Mouse (Mus musculus): Measurements from ENCODE around the gene Gcnt1. TPM values are rescaled to one million over a fixed set of nuclear protein-coding genes. Genes with fewer than 3 reads are reported as not detected.
A peak's percentile ranks its signal among the peaks of the same experiment; 100 is the strongest.

Gcnt1 gene
- total RNA-seq (2021), result under 1 TPM; 0.51 to 0.99 TPM
- long read RNA-seq, experiment 1, result 0 reads
- long read RNA-seq, experiment 2, result 0 reads

DNA sequence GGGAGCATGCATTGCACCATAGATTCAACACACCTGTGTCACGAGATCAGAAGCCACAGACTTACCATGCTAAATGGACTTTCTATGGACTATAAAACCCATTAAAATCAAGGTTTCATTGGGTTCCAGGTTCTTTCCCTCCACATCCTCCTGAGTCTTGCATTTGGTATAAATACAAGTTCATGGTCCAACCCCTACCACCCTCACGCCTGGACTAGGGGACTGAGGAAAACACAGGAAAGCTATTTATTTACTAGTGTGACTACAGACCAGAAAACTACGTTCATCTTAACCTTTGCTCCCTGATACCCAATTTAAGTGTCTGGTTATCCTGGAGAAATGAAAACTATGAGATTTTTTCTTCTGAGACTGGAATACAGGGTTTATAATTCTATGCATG lies at the start of gene Gcnt1:
Gene Gcnt1, minus strand, starts transcription at position 144 of the 400 bp plus-strand sequence.
- DNase-seq, result no peak

- no peak for DNase-seq
Observed at GRCm38 (mm10) chr19:17417855-17418254, 45.2 kb upstream of the Gcnt1 start.

DNA sequence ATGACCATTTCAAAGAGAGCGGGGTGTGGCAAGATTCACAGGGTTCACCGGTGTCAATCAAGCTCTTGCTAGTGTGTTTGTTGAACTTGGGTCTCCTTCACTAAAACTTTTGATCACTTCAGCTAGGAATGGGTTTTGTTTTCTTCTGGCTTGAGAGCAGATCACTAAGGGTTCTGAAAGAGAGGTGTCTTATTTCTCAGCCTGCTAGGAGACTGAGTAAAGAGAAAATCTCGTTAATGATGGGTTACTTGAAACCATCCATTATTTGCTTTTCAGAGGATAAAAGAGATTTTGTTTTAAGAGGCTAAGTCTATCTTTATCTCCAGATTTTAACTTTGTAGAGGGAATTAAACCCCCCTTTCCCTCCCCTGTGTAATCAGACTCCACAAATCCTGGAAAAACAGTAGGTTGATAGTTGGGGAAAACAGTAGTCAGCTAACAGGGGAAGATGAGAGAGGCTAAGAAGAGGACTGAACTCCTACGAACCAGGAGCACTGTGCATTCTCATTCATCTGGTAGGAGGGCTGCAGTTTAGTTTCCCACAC lies 40.3 kb upstream of the Gcnt1 start:
- no peak for DNase-seq

DNA sequence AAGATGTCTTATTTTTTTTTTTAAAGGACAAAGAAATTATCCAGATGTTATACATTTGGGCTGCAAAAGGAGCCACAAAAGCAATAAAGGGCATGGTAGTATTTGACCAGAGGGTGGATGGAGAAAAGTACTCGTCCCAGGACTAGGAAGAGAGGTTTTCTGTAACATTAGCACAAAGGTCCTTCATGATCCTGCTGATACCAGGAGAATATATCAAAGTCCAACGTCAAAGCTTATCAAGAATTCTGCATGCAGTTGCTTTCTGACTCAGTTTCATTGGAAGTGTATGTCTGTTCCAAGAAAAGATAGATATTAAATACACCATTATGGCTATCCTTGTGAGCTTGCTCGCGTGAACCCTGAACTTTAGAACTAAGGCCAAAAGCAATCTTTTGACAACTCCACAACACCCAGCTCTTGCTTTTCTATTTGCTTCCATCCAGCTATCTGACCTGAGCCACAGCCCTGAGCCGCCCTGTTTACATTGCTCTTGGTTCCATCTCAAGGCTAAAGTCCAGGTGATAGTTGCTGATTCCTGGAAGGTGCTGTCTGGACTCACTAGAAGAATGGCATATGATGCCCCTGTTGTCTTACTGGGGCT lies 37.9 kb upstream of the Gcnt1 start:
- DNase-seq, result no peak

DNA sequence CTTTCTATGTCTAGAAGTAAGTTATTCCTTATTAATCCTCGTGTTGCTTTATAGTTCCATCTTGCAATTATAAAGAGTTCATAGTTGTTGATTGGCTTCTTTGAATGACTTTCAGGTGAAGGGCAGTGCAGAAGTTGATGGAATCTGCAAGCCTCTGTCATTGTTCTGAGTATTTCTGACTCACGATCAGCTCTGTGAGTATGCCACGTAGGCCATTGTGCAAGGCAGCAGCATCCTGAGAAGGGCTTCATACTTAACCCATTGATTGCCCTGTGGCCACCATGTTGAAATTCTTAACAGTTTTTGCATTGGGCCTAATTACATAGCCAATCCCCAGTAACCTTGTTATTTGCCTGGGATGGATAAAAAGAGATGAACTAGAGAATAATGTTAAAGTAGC lies 36.7 kb upstream of the Gcnt1 start:
- no peak for DNase-seq

DNA sequence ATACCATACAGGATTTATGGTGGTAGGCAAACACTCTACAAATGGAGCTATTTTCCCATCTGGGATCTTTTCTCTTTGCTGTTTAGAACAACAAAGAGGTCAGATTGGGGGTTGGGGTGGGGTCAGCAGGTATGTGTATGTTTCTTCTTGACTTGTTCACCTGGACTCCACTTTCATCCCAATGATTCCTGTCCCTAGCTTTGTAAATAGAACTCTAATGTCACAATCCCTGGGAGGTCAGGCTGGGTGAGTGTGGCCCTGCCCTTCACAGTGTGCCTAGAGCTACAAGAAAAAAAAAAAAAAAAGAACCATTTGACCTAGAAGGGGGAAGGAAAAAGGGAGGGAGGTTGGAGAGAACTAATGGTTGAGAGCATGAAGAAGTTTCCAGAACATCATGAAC lies 35.9 kb upstream of the Gcnt1 start:
- no peak for DNase-seq

DNA sequence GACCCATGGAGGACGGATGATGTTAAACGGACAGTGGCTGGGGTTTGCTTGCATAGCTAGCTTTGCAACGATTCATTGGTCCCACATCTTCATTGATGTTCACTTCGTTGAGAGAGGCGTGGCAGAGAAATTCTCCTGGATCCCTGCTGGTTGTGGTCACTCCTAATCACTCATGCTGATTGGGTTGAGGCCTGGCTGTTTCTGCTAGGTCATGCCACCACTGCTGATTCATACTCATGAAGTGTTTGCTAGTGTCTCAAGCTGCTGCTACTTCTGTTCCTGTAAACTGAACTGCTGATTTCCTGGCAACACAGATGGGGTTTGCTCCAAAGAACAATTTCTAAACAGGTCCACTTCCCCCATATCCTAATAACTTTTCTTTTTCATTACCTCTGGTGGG lies 34.2 kb upstream of the Gcnt1 start:
- DNase-seq, result no peak

GRCm38 (mm10) chr19:17403175-17403574 lies 30.5 kb upstream of the Gcnt1 start:
- DNase-seq, result no peak

- no peak for DNase-seq
Observed at GRCm38 (mm10) chr19:17400571-17400970, 27.9 kb upstream of the Gcnt1 start.

DNA sequence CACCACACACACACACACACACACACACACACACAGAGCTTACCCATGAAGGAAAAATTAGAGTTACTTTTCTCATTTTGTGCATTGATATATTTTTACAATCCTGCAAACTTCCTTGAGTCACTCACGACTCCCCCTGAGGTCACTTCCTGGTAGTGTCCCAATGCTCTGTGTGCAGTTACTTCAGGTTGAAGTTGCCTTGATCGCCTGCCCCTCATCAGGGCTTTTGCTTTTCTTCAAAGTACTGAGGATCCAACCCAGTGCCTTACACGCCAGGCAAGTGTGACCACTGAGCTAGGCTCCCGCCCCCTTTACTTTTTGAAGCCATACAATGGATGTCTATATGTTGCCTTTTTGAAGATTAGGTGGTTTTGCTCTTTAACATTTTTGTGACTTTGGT lies 27.3 kb upstream of the Gcnt1 start:
- no peak for DNase-seq

DNA sequence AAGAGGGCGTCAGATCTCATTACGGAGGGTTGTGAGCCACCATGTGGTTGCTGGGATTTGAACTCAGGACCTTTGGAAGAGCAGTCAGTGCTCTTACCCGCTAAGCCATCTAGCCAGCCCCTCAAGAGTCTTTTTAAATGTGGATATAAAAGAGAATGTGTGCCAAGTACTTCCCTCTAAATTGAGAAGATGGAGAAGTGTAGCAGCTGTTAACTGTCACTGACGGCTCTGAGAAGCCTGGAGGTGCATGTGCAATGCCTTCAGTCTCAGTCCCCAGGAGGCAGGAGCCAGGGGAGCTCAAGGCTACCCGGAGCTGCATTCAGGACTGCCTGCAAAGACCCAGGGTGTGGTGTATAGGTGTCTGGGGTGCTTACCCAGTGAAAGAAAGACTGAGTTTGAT lies 25.3 kb upstream of the Gcnt1 start:
- no peak for DNase-seq

DNA sequence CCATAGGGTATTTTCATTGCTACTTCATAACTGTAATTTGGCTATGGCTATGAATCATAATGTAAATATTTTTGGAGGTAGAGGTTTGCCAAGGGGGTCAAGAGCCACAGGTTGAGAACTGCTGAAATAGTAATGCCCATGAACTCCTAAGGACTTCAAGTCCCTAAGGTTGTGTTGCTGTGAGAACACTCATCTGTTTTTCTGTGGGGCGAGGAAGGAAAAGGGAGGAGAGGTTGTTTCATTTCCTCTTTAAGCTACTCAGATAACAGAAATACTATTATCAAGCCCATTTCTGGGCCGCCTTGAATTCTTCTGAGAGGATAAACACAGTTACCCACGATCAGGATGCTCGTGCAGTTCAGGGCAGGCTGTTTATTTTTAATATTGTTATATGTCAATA lies 24.2 kb upstream of the Gcnt1 start:
- no peak for DNase-seq

DNA sequence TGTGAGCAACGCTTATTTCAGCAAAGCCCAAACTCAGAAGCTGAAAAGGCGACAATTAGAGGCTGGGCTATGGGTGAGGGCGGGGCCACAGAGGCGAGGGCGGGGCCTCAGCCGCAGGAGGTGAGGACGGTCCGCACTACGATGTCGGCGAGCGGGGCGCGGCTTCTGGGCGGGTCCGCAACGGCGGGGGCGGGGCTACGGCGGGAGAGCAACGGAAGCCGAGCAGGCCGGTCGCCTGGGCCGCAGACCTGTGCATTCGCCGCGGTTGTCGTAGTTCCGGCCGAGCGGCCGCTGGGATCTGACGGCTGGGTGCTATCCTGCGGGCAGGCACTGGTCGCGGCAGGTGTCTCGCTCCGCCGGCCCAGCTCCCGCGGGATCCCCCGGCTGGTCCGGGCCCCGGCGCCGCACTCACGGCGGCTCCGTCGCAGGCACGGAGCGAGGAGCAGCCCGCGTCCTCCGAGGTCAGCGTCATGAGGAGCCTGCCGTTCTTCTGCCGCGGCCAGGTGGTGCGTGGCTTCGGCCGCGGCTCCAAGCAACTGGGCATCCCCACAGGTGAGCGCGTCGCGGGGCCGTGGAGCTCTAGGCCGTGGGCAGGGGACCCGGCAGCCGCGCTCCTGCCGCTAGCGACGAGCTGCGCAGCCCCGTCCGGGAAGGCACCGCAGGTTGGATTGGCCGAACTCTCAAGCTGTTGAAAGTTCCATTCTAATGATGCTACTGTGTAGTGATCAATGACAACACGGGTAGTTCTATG lies 21.4 kb upstream of the Gcnt1 start, which contains the start of gene Rfk:
Gene Rfk, plus strand, starts transcription at position 203 of the 751 bp plus-strand sequence.
- peak; percentile 94 for DNase-seq

- DNase-seq, result no peak
Observed at GRCm38 (mm10) chr19:17392866-17393265, 20.2 kb upstream of the Gcnt1 start.

DNA sequence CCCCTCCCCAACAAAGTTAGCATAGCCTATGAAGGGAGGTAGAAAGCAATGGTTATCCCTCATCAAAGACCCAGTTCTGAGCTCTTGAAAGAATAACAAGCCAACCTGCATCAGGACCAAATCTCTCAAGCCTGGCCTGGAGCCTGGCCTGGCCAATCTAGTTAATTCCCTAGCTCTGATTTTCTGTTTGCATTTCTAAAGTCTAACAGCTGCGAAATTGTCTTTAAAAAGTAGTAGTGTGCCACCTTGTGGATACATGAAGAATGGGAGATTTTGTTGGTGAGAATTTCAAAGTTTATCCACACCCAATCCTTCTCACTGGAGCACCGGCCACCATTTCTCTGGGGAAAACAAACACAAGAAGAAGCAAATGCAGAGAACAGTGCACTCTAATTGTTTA lies 15.8 kb upstream of the Gcnt1 start:
- no peak for DNase-seq

DNA sequence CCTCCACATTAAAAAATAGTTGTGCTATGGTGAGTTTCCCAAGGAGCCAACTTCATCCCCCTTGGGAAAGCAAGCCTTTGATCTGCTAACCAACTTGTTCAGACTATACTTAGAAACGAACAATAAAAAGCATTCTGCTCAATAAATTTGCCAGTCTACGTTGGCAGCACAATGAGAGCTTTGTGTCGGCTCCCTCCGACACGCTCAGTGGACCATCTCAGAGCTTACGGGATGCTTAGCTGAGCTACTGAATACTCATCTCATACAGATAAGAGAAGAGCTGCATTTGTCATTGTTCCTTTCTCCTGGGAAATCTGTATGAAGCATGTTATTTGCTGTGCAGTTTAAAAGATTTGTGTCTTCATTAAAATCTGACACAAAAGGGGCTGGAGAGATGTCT lies 13.8 kb upstream of the Gcnt1 start:
- no peak for DNase-seq

DNA sequence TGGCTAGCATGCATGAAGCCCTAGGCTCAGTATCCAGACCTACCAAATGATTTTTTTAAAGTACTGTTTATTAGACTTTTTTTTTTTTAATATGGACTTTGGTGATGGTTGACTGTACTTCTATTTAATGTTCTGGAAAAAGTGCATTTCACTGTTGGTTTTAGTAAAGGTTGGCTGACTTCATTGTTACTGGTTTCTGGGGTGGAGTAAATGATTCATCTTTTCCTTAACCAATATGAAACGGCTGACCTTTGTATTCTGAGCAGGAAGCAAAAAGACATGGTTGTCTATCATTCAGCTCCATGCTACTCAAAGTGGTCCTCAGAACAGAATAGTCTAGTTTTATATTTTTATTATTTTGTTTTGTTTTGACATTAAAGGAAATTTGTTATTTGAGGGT lies 12.8 kb upstream of the Gcnt1 start:
- DNase-seq, result no peak

DNA sequence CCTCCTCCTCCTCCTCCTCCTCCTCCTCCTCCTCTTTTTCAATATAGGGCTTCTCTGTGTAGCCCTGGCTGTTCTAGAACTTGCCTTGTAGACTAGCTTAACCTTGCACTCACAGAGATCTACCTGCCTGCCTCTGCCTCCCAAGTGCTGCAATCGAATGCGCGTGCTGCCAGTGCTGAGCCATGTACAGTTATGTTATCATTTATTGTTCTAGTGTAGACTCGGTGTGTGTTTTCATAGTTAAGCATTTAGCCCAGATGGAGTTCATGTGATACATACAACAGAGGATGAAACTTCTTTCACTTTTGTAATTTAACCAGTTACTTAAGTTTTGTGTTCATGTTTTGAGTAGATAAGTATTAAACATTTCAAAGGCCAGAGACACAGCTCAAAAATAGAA lies 12.4 kb upstream of the Gcnt1 start:
- DNase-seq, result no peak

DNA sequence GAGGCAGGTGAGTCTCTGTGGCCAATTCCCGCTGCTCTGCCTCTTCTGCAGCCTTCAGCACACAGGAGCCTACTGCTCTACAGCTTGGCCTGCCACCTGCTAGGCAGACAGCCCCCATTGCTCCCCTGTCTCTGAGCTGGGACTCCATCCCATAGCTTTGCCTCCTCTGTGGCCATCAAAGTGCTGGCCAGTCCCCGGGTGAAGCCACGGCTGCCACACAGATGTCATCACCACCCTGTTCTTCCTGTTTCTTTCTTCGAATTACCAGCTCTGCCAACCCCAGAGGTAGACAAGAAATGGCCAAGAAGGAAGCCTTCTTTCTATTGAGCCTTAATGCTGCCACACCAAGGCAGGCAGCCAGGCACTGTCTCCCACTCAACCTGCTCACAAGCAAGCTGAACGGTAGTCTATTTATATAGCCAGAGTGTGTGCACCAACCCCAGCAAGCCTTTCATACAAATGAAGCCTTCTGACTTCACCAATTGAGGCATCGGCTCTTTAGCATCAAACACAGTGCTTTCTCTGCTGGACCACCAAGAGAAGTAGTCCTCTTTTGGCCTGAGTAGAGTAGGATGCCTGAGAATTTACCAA lies 10.3 kb upstream of the Gcnt1 start:
- no peak for DNase-seq

GRCm38 (mm10) chr19:17380549-17380948 lies 7.9 kb upstream of the Gcnt1 start:
- DNase-seq, result no peak

GRCm38 (mm10) chr19:17378845-17379244 lies 6.2 kb upstream of the Gcnt1 start:
- DNase-seq, result no peak

GRCm38 (mm10) chr19:17369581-17369980 lies 3.1 kb downstream of the Gcnt1 start:
- DNase-seq, result no peak

DNA sequence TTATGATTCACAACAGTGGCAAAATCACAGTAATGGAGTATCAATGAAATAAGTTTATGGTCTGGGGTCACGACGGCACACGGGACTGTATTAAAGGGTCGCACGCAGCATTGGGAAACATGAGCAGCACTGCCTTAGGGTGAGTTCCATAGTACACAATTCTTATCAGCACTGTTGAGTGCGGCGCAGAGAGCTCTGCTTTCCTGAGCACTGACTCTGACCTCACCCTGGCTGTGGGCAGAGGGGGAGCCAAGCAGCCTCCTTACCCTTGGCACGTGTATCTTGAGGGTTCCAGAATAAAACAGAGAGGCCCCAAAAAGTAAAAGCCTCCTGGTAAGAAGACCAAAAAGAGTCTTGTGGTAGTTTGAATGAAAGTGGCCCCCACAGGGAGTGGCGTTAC lies 4.1 kb downstream of the Gcnt1 start:
- no peak for DNase-seq
